Mouse (Mus musculus): Measurements from ENCODE around the gene Vav3. TPM values are rescaled to one million over a fixed set of nuclear protein-coding genes. Genes with fewer than 3 reads are reported as not detected.

Gene Vav3
- polyA plus RNA-seq, 1 experiment from 2014 or later = 17.4 TPM

DNA sequence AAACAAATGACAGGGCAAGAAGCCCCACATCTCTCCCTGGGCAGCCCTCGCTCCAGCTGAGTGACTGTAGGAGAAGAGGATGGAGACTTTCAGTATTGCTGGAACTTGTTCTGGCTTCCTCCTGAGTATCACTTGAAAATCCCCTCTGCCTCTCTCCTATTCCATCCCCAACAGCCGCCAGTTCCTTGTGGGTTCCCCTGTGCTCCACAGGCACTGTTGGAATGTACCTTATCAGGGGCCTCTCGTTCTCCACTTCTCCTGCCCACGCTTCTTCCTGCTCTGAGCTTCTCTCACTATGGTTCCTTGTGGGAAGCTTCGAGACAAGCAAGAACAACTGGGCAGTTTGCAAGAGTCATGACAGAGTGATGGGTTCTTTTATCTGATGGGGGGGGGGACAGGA lies 23.1 kb downstream of the Vav3 start:
- no peaks in the 10 kb centered on the region for H3K4me1 ChIP-seq (ENCODE audit: control insufficient read depth, insufficient read depth, low read length)
- H3K4me3 ChIP-seq (ENCODE audit: low read depth, low read length) = no peak overlapping the region
- no peaks in the 10 kb centered on the region for H3K9me3 ChIP-seq (ENCODE audit: control insufficient read depth, low read length)
- no peaks in the 10 kb centered on the region for H3K36me3 ChIP-seq (ENCODE audit: control insufficient read depth, insufficient read depth, low read length)
- H3K27me3 ChIP-seq (ENCODE audit: control insufficient read depth, insufficient read depth, low read length) = no peaks in the 10 kb centered on the region
- WGBS = 81% methylated on average over 5 of the region's 5 CpGs
- no peak overlapping the region for H3K9ac ChIP-seq (ENCODE audit: low read length)
- no peak overlapping the region for H3K27ac ChIP-seq (ENCODE audit: low read depth, low read length)
- no peak overlapping the region for H3K4me2 ChIP-seq (ENCODE audit: low read depth)
- DNase-seq (ENCODE audit: low spot score) (no peak), ATAC-seq (ENCODE audit: insufficient read depth, low FRiP score, low TSS enrichment) (no peak)

GRCm38 (mm10) chr3:109365875-109366274 lies 25.4 kb downstream of the Vav3 start:
- Histone ChIP-seq H3K9ac (ENCODE audit: low read length) (no peak overlapping the region), H3K4me3 (ENCODE audit: low read depth, low read length) (no peak overlapping the region), H3K9me3 (ENCODE audit: control insufficient read depth, low read length) (no peaks in the 10 kb centered on the region), H3K27ac (ENCODE audit: low read depth, low read length) (no peak overlapping the region), H3K36me3 (ENCODE audit: control insufficient read depth, insufficient read depth, low read length) (no peaks in the 10 kb centered on the region), H3K4me1 (ENCODE audit: control insufficient read depth, insufficient read depth, low read length) (no peaks in the 10 kb centered on the region), H3K27me3 (ENCODE audit: control insufficient read depth, insufficient read depth, low read length) (no peaks in the 10 kb centered on the region), H3K4me2 (ENCODE audit: low read depth) (no peak overlapping the region)
- ATAC-seq (ENCODE audit: insufficient read depth, low FRiP score, low TSS enrichment) (no peak), DNase-seq (ENCODE audit: low spot score) (no peak)
- 92% methylated on average over 2 of the region's 2 CpGs for WGBS

DNA sequence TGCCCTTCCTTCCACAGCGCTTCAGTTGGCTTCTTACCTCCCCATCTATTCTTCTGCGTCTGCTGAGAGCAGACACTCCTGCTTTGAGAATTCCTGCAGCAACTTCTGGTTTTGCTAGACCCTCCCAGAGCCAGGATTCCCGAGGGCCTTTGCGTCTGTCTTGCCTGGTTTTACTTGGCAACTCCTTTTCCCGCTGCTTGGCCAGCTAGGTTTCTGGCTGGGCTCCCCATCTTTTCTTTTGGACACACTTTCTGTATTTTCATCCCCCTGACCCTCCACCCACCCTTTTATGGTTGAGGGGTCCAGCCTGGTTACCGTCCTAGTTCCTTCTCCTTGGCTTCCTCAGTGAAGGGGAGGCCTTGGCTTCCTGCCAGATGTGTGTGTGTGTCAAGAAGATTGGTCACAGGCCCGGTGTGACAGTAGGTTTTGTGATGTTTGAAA lies 26.0 kb downstream of the Vav3 start:
- Histone ChIP-seq H3K4me2 (ENCODE audit: low read depth) (no peak overlapping the region), H3K4me1 (ENCODE audit: control insufficient read depth, insufficient read depth, low read length) (no peaks in the 10 kb centered on the region), H3K4me3 (ENCODE audit: low read depth, low read length) (no peak overlapping the region), H3K9me3 (ENCODE audit: control insufficient read depth, low read length) (no peaks in the 10 kb centered on the region), H3K9ac (ENCODE audit: low read length) (no peak overlapping the region), H3K27me3 (ENCODE audit: control insufficient read depth, insufficient read depth, low read length) (no peaks in the 10 kb centered on the region), H3K27ac (ENCODE audit: low read depth, low read length) (no peak overlapping the region), H3K36me3 (ENCODE audit: control insufficient read depth, insufficient read depth, low read length) (no peaks in the 10 kb centered on the region)
- DNase-seq (ENCODE audit: low spot score) (no peak), ATAC-seq (ENCODE audit: insufficient read depth, low FRiP score, low TSS enrichment) (no peak)
- WGBS = 80% methylated on average over 7 of the region's 7 CpGs

DNA sequence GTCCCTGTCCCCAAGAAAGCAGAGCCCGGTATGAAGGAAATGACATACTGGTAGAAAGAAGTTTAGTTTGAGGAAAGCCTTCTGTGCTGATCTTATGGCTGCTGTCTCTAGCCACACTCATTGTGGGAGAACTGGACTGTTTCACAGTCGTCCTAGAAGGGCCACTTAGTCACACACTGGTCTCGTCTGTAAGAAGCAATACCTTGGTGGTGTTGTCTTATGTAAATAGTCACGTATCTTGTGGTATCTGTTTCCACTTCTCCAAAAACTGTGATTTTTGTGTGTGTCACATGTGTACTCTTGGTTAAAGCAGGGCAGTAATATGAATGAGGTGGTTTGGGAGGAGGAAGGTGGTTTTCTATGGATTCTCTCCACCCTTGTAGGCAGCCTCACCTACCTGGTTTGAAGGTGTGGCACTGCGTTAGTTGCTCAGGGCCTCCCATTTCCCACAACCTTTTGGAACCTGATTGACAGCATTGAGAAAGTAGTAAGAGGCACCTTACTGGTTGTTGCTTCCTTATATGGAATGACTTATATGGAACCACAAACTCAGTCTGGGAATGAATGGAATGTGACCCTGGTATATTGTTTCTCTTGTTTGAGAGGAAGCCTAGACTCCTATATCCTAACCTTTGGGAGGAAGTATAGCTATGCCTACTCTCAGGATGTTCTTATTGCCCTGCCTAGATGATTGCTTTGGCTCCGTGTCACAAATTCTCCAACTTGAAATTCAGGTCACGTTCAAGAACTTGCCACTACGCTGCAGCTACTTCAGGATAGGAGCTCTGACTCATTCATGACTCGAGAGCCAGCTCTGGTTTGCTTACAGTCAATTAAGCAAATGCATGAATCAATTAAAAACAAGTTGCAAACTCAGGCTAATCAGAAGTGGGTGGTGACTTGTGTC lies 28.2 kb downstream of the Vav3 start:
- ATAC-seq (ENCODE audit: insufficient read depth, low FRiP score, low TSS enrichment) = no peak
- Histone ChIP-seq H3K4me1 (ENCODE audit: control insufficient read depth, insufficient read depth, low read length) (no peaks in the 10 kb centered on the region), H3K27ac (ENCODE audit: low read depth, low read length) (no peak overlapping the region), H3K4me3 (ENCODE audit: low read depth, low read length) (no peak overlapping the region), H3K36me3 (ENCODE audit: control insufficient read depth, insufficient read depth, low read length) (no peaks in the 10 kb centered on the region), H3K27me3 (ENCODE audit: control insufficient read depth, insufficient read depth, low read length) (no peaks in the 10 kb centered on the region), H3K9ac (ENCODE audit: low read length) (no peak overlapping the region), H3K4me2 (ENCODE audit: low read depth) (no peak overlapping the region), H3K9me3 (ENCODE audit: control insufficient read depth, low read length) (no peaks in the 10 kb centered on the region)
- no peak for DNase-seq (ENCODE audit: low spot score)
- 83% methylated on average over 9 of the region's 9 CpGs for WGBS

GRCm38 (mm10) chr3:109371576-109371975 lies 31.1 kb downstream of the Vav3 start:
- Histone ChIP-seq H3K4me1 (ENCODE audit: control insufficient read depth, insufficient read depth, low read length) (no peaks in the 10 kb centered on the region), H3K27me3 (ENCODE audit: control insufficient read depth, insufficient read depth, low read length) (no peaks in the 10 kb centered on the region)
- WGBS = 17% methylated on average over 1 of the region's 1 CpGs

DNA sequence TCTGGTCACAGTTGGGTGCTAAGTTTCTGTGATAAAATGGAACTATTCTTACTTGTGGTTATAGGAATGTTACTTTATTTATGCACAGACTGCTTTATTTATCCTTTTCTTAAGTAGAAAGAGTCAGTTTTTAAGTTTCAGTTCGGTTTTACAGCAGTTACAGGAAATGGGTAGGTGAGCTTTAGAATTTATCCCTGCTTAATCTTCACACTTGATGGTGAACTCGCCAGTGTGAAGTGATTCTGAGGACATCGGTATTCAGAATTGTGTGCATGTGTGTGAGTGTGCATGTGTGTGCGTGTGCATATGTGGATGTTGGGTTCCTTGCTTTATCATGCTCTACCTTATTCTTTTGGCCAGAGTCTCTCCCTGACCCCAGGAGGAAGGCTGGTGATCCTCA lies 32.2 kb downstream of the Vav3 start:
- H3K27ac ChIP-seq (ENCODE audit: low read depth, low read length) = no peak overlapping the region
- H3K4me1 ChIP-seq (ENCODE audit: control insufficient read depth, insufficient read depth, low read length) = no peaks in the 10 kb centered on the region
- no peaks in the 10 kb centered on the region for H3K9me3 ChIP-seq (ENCODE audit: control insufficient read depth, low read length)
- H3K4me2 ChIP-seq (ENCODE audit: low read depth) = no peak overlapping the region
- H3K4me3 ChIP-seq (ENCODE audit: low read depth, low read length) = no peak overlapping the region
- H3K36me3 ChIP-seq (ENCODE audit: control insufficient read depth, insufficient read depth, low read length) = no peaks in the 10 kb centered on the region
- WGBS = 92% methylated on average over 4 of the region's 4 CpGs
- ATAC-seq (ENCODE audit: insufficient read depth, low FRiP score, low TSS enrichment) = no peak
- no peak overlapping the region for H3K9ac ChIP-seq (ENCODE audit: low read length)
- H3K27me3 ChIP-seq (ENCODE audit: control insufficient read depth, insufficient read depth, low read length) = no peaks in the 10 kb centered on the region
- DNase-seq (ENCODE audit: low spot score) = no peak

More at GRCm38 (mm10) chr3:109371576-109371975, 31.1 kb downstream of the Vav3 start:
- no peak overlapping the region for H3K4me3 ChIP-seq (ENCODE audit: low read depth, low read length)
- no peak for DNase-seq (ENCODE audit: low spot score)
- H3K27ac ChIP-seq (ENCODE audit: low read depth, low read length) = no peak overlapping the region
- no peak overlapping the region for H3K9ac ChIP-seq (ENCODE audit: low read length)
- H3K36me3 ChIP-seq (ENCODE audit: control insufficient read depth, insufficient read depth, low read length) = no peaks in the 10 kb centered on the region
- H3K4me2 ChIP-seq (ENCODE audit: low read depth) = no peak overlapping the region
- no peak for ATAC-seq (ENCODE audit: insufficient read depth, low FRiP score, low TSS enrichment)
- no peaks in the 10 kb centered on the region for H3K9me3 ChIP-seq (ENCODE audit: control insufficient read depth, low read length)

GRCm38 (mm10) chr3:109378278-109378677 lies 37.8 kb downstream of the Vav3 start:
- Histone ChIP-seq H3K9me3 (ENCODE audit: control insufficient read depth, low read length) (no peaks in the 10 kb centered on the region), H3K27me3 (ENCODE audit: control insufficient read depth, insufficient read depth, low read length) (no peaks in the 10 kb centered on the region), H3K9ac (ENCODE audit: low read length) (no peak overlapping the region), H3K27ac (ENCODE audit: low read depth, low read length) (no peak overlapping the region), H3K36me3 (ENCODE audit: control insufficient read depth, insufficient read depth, low read length) (no peaks in the 10 kb centered on the region), H3K4me3 (ENCODE audit: low read depth, low read length) (no peak overlapping the region), H3K4me1 (ENCODE audit: control insufficient read depth, insufficient read depth, low read length) (no peaks in the 10 kb centered on the region), H3K4me2 (ENCODE audit: low read depth) (no peak overlapping the region)
- DNase-seq (ENCODE audit: low spot score) (no peak), ATAC-seq (ENCODE audit: insufficient read depth, low FRiP score, low TSS enrichment) (no peak)
- WGBS = 76% methylated on average over 4 of the region's 4 CpGs

GRCm38 (mm10) chr3:109378684-109379083 lies 38.2 kb downstream of the Vav3 start:
- Histone ChIP-seq H3K27me3 (ENCODE audit: control insufficient read depth, insufficient read depth, low read length) (no peaks in the 10 kb centered on the region), H3K9ac (ENCODE audit: low read length) (no peak overlapping the region), H3K4me2 (ENCODE audit: low read depth) (no peak overlapping the region), H3K36me3 (ENCODE audit: control insufficient read depth, insufficient read depth, low read length) (no peaks in the 10 kb centered on the region), H3K9me3 (ENCODE audit: control insufficient read depth, low read length) (no peaks in the 10 kb centered on the region), H3K4me1 (ENCODE audit: control insufficient read depth, insufficient read depth, low read length) (no peaks in the 10 kb centered on the region), H3K4me3 (ENCODE audit: low read depth, low read length) (no peak overlapping the region), H3K27ac (ENCODE audit: low read depth, low read length) (no peak overlapping the region)
- 87% methylated on average over 6 of the region's 6 CpGs for WGBS
- no peak for ATAC-seq (ENCODE audit: insufficient read depth, low FRiP score, low TSS enrichment)
- no peak for DNase-seq (ENCODE audit: low spot score)

GRCm38 (mm10) chr3:109388730-109389129 lies 48.3 kb downstream of the Vav3 start:
- H3K27ac ChIP-seq (ENCODE audit: low read depth, low read length) = no peak overlapping the region
- no peak overlapping the region for H3K4me2 ChIP-seq (ENCODE audit: low read depth)
- H3K9me3 ChIP-seq (ENCODE audit: control insufficient read depth, low read length) = no peaks in the 10 kb centered on the region
- no peak overlapping the region for H3K9ac ChIP-seq (ENCODE audit: low read length)
- no peaks in the 10 kb centered on the region for H3K27me3 ChIP-seq (ENCODE audit: control insufficient read depth, insufficient read depth, low read length)
- DNase-seq (ENCODE audit: low spot score) (no peak), ATAC-seq (ENCODE audit: insufficient read depth, low FRiP score, low TSS enrichment) (no peak)
- WGBS = 92% methylated on average over 10 of the region's 10 CpGs
- H3K4me3 ChIP-seq (ENCODE audit: low read depth, low read length) = no peak overlapping the region
- no peaks in the 10 kb centered on the region for H3K4me1 ChIP-seq (ENCODE audit: control insufficient read depth, insufficient read depth, low read length)
- H3K36me3 ChIP-seq (ENCODE audit: control insufficient read depth, insufficient read depth, low read length) = no peaks in the 10 kb centered on the region

Data from neural tube, embryonic 11.5 days (tissue).